Comparison of ENCODE assay signal across 10 mouse cellular contexts in the genomic region with DNA sequence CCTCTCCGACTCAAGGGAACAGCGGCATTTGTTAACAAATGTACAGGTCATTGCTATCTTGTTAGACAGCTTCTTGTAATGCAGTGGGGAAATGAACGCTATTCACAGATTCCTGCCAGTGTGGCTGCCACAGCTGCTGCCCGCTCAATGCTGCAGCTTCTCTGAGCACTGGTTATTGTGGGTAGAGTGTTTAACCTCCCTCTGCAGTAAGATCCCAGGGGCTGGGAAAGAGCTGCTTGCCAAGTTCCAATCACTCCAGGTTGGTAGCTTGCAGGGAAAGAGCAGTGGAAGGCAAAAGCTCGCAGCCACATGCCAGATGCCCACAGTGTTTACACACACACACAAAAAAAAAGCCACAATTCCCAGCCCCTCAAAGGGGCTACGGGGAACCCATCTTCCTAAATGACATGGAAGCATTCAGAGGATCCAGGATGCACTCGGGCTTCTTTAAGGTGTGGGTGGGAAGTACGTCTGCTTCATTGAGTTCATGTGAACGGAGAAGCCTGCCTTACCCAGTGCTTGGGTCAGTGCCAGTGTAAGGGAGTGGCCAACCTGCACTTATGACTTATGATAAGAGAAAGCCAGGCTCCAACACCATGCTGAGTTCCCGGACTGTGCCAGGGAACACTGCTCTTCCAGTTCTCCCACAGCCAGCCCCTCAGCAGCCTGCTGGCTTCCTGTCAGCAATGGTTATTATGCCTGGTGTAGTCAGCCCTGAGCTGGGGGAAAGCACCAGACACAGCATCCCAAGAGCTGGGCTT. TPM values are rescaled to one million over a fixed set of nuclear protein-coding genes. Genes with fewer than 3 reads are reported as not detected.
DNase-seq lines count a peak whose midpoint lies in the region; ATAC-seq lines count a peak whose summit lies in the region.
"Had no signal": no experiment of that assay in that cellular context is flagged by ENCODE, and none has a peak within 500 bp of the region (broad histone marks: within the 10 kb centered on the region; RNA-seq: fewer than 3 reads in every experiment).

No protein-coding gene starts in this region.

- H3K36me3 ChIP-seq in hindbrain, embryonic 14.5 days (replicated peaks; ENCODE audit: control insufficient read depth, insufficient read depth): no peaks in the 10 kb centered on the region
- H3K36me3 ChIP-seq in hindbrain, embryonic 12.5 days: no peaks in the 10 kb centered on the region
- H3K36me3 ChIP-seq: midbrain, embryonic 12.5 days had no signal

- no peak overlapping the region for H3K4me2 ChIP-seq in hindbrain, embryonic 14.5 days (replicated peaks)
- no peak overlapping the region for H3K4me2 ChIP-seq in hindbrain, embryonic 12.5 days (replicated peaks)
- H3K4me2 ChIP-seq: midbrain, embryonic 12.5 days had no signal

- H3K9me3 ChIP-seq in hindbrain, embryonic 14.5 days (ENCODE audit: control insufficient read depth, low read length): no peaks in the 10 kb centered on the region
- no peaks in the 10 kb centered on the region for H3K9me3 ChIP-seq in hindbrain, embryonic 12.5 days (replicated peaks)
- H3K9me3 ChIP-seq: G1E; midbrain, embryonic 12.5 days had no signal

- ATAC-seq in hindbrain, embryonic 14.5 days (ENCODE audit: low FRiP score): peak; percentile 64
- no peak for ATAC-seq in hindbrain, embryonic 12.5 days (ENCODE audit: low FRiP score)
- peak; percentile 25; the same call in 1 of the 2 replicates for ATAC-seq in megakaryocyte, adult 5-6 weeks (ENCODE audit: poor library complexity, severe bottlenecking)
- ATAC-seq in activated CD4-positive, CD25-positive, alpha-beta regulatory T cell, adult 4 months: no peak

- intact Hi-C loops in heart, postnatal 36 days (cut with DNase I): loop anchor here (2.0 kb wide), 1 partner anchor 14 kb away; the partner anchor contains the start of gene Stom

- H3K27ac ChIP-seq in hindbrain, embryonic 14.5 days: peak overlapping the region; percentile 22
- no peak overlapping the region for H3K27ac ChIP-seq in hindbrain, embryonic 12.5 days
- H3K27ac ChIP-seq: midbrain, embryonic 12.5 days had no signal

- H3K4me3 ChIP-seq in hindbrain, embryonic 14.5 days (replicated peaks; ENCODE audit: low read length): no peak overlapping the region
- no peak overlapping the region for H3K4me3 ChIP-seq in hindbrain, embryonic 12.5 days
- H3K4me3 ChIP-seq: midbrain, embryonic 12.5 days had no signal

- peak; percentile 38 for DNase-seq in hindbrain, embryonic 14.5 days (ENCODE audit: low spot score)
- peak; percentile 46 for DNase-seq in Muller cell, postnatal 12 days (ENCODE audit: inconsistent ontology term)
- DNase-seq in cerebellum, adult 9-10 months: peak; percentile 79
- peak; percentile 58 to 64 for DNase-seq in heart, postnatal 36 days
- DNase-seq in embryo, embryonic 9.5 days (ENCODE audit: extremely low spot score): no peak

- WGBS in hindbrain, embryonic 14.5 days: 58% methylated on average over 10 of the region's 10 CpGs
- WGBS in hindbrain, embryonic 12.5 days: 71% methylated on average over 10 of the region's 10 CpGs

- no peak overlapping the region for H3K9ac ChIP-seq in hindbrain, embryonic 14.5 days
- no peak overlapping the region for H3K9ac ChIP-seq in hindbrain, embryonic 12.5 days
- H3K9ac ChIP-seq: midbrain, embryonic 12.5 days had no signal

- peaks cover 10% of the 10 kb centered on the region for H3K4me1 ChIP-seq in hindbrain, embryonic 14.5 days (replicated peaks; ENCODE audit: control insufficient read depth, insufficient read depth, low read length)
- H3K4me1 ChIP-seq in hindbrain, embryonic 12.5 days: peaks cover 24% of the 10 kb centered on the region

- no peaks in the 10 kb centered on the region for H3K27me3 ChIP-seq in hindbrain, embryonic 14.5 days (ENCODE audit: control insufficient read depth, insufficient read depth, low read length)
- no peaks in the 10 kb centered on the region for H3K27me3 ChIP-seq in hindbrain, embryonic 12.5 days

RNA-seq across cellular contexts. Expression of gene Stom, which starts 14.2 kb away (rescaled TPM):
- polyA plus RNA-seq in hindbrain, embryonic 14.5 days (2014; fragmentation: Nextera tagmentation; extraction: Ambion mirVana): 24.4 and 26.7 TPM in 2 replicates
- 16.6 and 17.0 TPM in 2 replicates for polyA plus RNA-seq in hindbrain, embryonic 12.5 days (2016; fragmentation: Nextera tagmentation; extraction: Ambion mirVana)
- total RNA-seq in heart, postnatal 36 days (2021): 10 to 100 TPM; 79.9 to 88.4 TPM
- total RNA-seq in megakaryocyte, adult 5-6 weeks (2015): 77.7 and 90.3 TPM in 2 replicates
- 155 and 165 TPM in 2 replicates for total RNA-seq in megakaryocyte, adult 5-6 weeks (2017)
- 1 to 10 TPM; 2.7 to 4.0 TPM for polyA plus RNA-seq in activated CD4-positive, CD25-positive, alpha-beta regulatory T cell, adult 4 months (2017; shearing (Covaris generic))

RNA-seq across cellular contexts. Expression of gene 4930568D16Rik, which starts 44.9 kb away (rescaled TPM):
- polyA plus RNA-seq in hindbrain, embryonic 14.5 days (2014; fragmentation: Nextera tagmentation; extraction: Ambion mirVana): not detected in 2 replicates
- polyA plus RNA-seq in hindbrain, embryonic 12.5 days (2016; fragmentation: Nextera tagmentation; extraction: Ambion mirVana): not detected in 2 replicates
- not detected for total RNA-seq in heart, postnatal 36 days (2021)
- total RNA-seq in megakaryocyte, adult 5-6 weeks (2015): not detected in 2 replicates
- total RNA-seq in megakaryocyte, adult 5-6 weeks (2017): not detected in 2 replicates
- not detected for polyA plus RNA-seq in activated CD4-positive, CD25-positive, alpha-beta regulatory T cell, adult 4 months (2017; shearing (Covaris generic))
- polyA plus RNA-seq: G1E; midbrain, embryonic 12.5 days had no signal

Comparison
In these comparisons a context has a peak if more than half of its experiments do, and no peak if none do; other contexts are left out.
1. ATAC-seq: peak in hindbrain, embryonic 14.5 days (single experiment) and megakaryocyte, adult 5-6 weeks (single experiment); none in hindbrain, embryonic 12.5 days (single experiment) and activated CD4-positive, CD25-positive, alpha-beta regulatory T cell, adult 4 months (single experiment).